Mouse (Mus musculus) intestine, postnatal 0 days (tissue): ENCODE measurements around the gene Btbd3. TPM values are rescaled to one million over a fixed set of nuclear protein-coding genes. Genes with fewer than 3 reads are reported as not detected.

ENCODE experiments used
- ATAC-seq: fragments of 200-750 bp; cut with Nextera tagmentation; 2 replicates; pipeline ENCODE4 v1.8.0; 2017; ENCODE audit warnings: mild to moderate bottlenecking, moderate TSS enrichment, moderate library complexity
- H3K27ac ChIP-seq: fragments of 300-500 bp; sonication (generic); 2 replicates; pipeline ENCODE4 v1.5.1; 2014; ENCODE audit warnings: mild to moderate bottlenecking, low read depth, low read length, moderate library complexity
- H3K27me3 ChIP-seq: fragments of 300-500 bp; sonication (generic); replicated peaks from 2 replicates; pipeline ENCODE4 v1.6.1; 2014; ENCODE audit warnings: low read length, mixed read lengths; ENCODE audit not compliant: control insufficient read depth, insufficient read depth
- H3K36me3 ChIP-seq: fragments of 300-500 bp; sonication (generic); 2 replicates; pipeline ENCODE4 v1.6.1; 2014; ENCODE audit warnings: mild to moderate bottlenecking, moderate library complexity; ENCODE audit not compliant: control insufficient read depth, insufficient read depth
- H3K4me1 ChIP-seq: fragments of 300-500 bp; sonication (generic); replicated peaks from 2 replicates; pipeline ENCODE4 v1.6.1; 2014; ENCODE audit warnings: antibody characterized with exemption, low read length, mixed read lengths; ENCODE audit not compliant: control insufficient read depth, insufficient read depth
- H3K4me2 ChIP-seq: fragments of 300-500 bp; sonication (generic); replicated peaks from 2 replicates; pipeline ENCODE4 v1.6.1; 2014; ENCODE audit warnings: low read depth, mild to moderate bottlenecking, moderate library complexity
- H3K4me3 ChIP-seq: fragments of 300-500 bp; sonication (generic); 2 replicates; pipeline ENCODE4 v1.5.1; 2014; ENCODE audit warnings: low read depth, low read length
- H3K9ac ChIP-seq: fragments of 300-500 bp; sonication (generic); 2 replicates; pipeline ENCODE4 v1.6.1; 2014; ENCODE audit warnings: mild to moderate bottlenecking, low read depth, low read length
- H3K9me3 ChIP-seq: fragments of 300-500 bp; sonication (generic); 2 replicates; pipeline ENCODE4 v1.6.1; 2016; ENCODE audit warnings: mixed run types; ENCODE audit not compliant: control insufficient read depth
- CTCF ChIP-seq: sonication (generic); IDR thresholded peaks from 2 replicates; pipeline ENCODE4 v1.5.1; 2016; ENCODE audit warnings: low read depth, mild to moderate bottlenecking, control low read depth, antibody characterized with exemption, moderate library complexity
- WGBS: fragments of 180-500 bp; shearing (Covaris S2); extraction: QIAGEN DNeasy Blood & Tissue Kit; methylation state at CpG from one replicate; pipeline ENCODE4 v1.1.7; 2014; 5-methylcytosine and 5-hydroxymethylcytosine counted together
- polyA plus RNA-seq: library from polyadenylated mRNA; unstranded; fragments of >200 nt; fragmentation: Nextera tagmentation; extraction: Ambion mirVana; gene quantifications from 2 replicates; pipeline ENCODE4 v1.2.1, GENCODE M21; 2015

The Btbd3 gene
- polyA plus RNA-seq, 1 experiment from 2014 or later, result 10.6 TPM

DNA sequence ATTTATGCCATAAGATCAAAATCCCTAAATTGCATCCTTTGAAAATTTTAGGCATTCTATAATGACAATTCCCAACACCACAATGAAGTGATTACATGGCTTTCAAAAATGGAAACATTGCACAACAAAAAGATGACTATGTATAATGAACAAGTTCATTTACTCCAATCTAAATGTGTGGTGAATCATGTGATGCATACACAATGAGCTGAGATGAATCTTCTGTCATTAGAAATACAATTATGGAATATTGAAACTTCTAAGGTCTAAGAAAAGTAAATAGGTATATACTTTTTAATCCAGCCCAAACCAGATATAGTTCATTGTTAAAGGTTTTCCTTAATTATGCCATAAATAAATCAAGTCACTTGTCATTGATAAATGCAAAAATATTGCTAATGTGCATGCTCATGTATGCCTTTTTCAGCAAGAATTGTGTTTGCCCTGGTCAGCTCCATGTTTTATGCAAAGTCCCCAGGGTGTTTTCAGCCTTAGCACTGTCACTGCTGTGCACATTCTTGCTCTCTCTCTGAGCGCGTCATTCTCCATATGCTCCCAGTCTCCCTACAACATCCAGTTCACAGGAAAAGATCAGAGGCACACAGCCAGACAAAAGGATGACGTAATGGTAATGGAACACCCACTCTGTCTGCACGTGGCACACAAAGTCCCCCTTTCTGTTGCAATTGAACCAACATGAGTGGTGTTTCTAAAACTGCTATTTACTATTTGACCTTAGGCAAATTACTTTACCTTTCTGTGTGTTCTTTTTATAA is 149.6 kb downstream of the Btbd3 start:
- TF ChIP-seq CTCF, result no peak
- no peak overlapping the region for H3K9ac ChIP-seq
- H3K4me3 ChIP-seq, result no peak overlapping the region
- ATAC-seq, result no peak
- 44% methylated on average over 4 of the region's 4 CpGs for WGBS
- H3K36me3 ChIP-seq, result no peaks in the 10 kb centered on the region
- H3K9me3 ChIP-seq, result no peaks in the 10 kb centered on the region
- no peaks in the 10 kb centered on the region for H3K27me3 ChIP-seq
- no peaks in the 10 kb centered on the region for H3K4me1 ChIP-seq
- H3K27ac ChIP-seq, result no peak overlapping the region
- no peak overlapping the region for H3K4me2 ChIP-seq

DNA sequence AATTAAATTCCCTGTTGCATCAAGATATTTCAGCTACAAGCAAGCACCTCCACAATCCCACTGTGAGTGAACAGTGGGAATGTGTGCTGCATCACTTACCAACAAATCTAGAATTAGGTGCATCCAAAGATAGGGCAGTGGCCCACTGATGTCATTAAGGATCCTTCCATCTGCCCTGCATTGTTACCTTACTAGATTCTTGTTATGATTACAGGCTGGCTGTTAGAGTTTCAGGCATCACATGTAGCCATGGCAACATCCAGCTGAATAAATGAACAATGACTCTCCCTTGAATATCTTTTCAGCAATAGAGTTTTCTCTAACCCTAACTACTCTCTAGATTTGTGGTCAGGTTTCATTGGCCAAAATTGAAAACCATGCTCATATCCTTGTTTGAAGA is 150.3 kb downstream of the Btbd3 start:
- ATAC-seq, result no peak
- Histone ChIP-seq H3K9me3 (no peaks in the 10 kb centered on the region), H3K27ac (no peak overlapping the region), H3K4me3 (no peak overlapping the region), H3K4me2 (no peak overlapping the region), H3K4me1 (no peaks in the 10 kb centered on the region), H3K9ac (no peak overlapping the region), H3K27me3 (no peaks in the 10 kb centered on the region), H3K36me3 (no peaks in the 10 kb centered on the region)
- TF ChIP-seq CTCF, result no peak

DNA sequence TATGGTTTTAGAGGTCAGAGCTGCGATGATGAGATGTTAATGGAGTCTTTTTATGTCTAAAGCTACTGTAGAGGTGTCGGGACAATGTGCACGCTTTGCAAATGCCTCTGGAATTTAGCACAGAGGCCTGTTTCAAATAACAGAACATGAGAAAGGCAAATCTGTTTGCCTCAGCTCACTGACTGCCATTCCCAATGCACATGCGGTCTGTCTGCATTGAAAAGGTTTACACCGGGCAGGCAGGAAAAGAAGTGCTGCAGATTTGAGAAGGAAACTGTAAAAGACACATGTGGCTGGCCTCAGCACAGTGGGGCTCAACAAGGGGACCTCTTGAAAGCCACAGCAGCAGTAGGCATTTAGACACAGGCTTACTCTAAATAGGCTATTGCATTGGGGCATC is 156.2 kb downstream of the Btbd3 start:
- ATAC-seq, result no peak
- WGBS, result 50% methylated on average over 5 of the region's 5 CpGs
- no peaks in the 10 kb centered on the region for H3K9me3 ChIP-seq
- H3K4me1 ChIP-seq, result no peaks in the 10 kb centered on the region
- no peaks in the 10 kb centered on the region for H3K36me3 ChIP-seq
- H3K4me3 ChIP-seq, result no peak overlapping the region
- H3K27ac ChIP-seq, result no peak overlapping the region
- TF ChIP-seq CTCF, result no peak
- H3K27me3 ChIP-seq, result no peaks in the 10 kb centered on the region
- H3K4me2 ChIP-seq, result no peak overlapping the region
- no peak overlapping the region for H3K9ac ChIP-seq

DNA sequence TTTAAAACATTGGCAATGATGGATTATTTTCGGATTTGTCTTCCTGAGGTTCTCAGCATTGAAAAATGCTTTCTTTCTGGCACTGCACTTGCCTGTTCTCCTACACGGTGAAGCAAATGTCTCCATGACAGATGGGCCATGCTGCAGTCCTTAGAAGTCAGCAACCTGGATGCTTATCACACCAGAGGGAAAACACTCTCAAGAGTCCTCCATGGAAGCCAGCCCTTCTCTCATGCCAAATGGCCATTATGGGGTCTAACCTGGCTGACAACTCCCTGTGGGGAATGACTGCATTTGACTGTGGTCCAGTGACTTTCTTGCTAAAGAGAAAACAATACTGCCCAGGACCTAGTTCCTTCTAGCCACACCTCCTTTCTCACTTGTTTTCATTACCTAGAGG is 166.0 kb downstream of the Btbd3 start:
- H3K36me3 ChIP-seq, result no peaks in the 10 kb centered on the region
- H3K4me1 ChIP-seq, result no peaks in the 10 kb centered on the region
- H3K27me3 ChIP-seq, result no peaks in the 10 kb centered on the region
- H3K4me2 ChIP-seq, result no peak overlapping the region
- no peak overlapping the region for H3K9ac ChIP-seq
- no peaks in the 10 kb centered on the region for H3K9me3 ChIP-seq
- H3K27ac ChIP-seq, result no peak overlapping the region
- no peak for TF ChIP-seq CTCF
- WGBS, result 76% methylated on average over 2 of the region's 2 CpGs
- ATAC-seq, result no peak
- no peak overlapping the region for H3K4me3 ChIP-seq

DNA sequence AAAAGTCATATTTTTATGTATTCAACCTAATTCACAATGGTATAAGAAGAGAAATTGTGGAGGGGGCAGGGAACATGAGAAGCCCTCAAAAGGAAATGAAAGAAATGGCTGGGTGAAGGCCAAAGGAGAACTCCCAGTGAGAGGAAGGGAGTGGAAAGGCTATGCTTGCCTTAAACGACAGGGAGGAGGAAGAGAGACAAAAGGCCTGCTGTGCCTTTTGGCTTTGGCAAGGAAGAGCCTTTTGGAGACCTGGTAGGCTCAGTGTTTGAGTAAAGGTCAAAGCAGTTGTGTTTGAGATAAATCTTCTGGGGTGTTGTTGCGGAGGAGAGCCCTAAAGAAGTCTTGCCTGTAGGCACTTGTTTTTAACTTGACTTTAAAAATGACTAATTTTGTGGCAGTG is 175.6 kb downstream of the Btbd3 start:
- no peak overlapping the region for H3K4me2 ChIP-seq
- no peaks in the 10 kb centered on the region for H3K36me3 ChIP-seq
- H3K27me3 ChIP-seq, result no peaks in the 10 kb centered on the region
- no peaks in the 10 kb centered on the region for H3K9me3 ChIP-seq
- H3K4me1 ChIP-seq, result no peaks in the 10 kb centered on the region
- no peak for ATAC-seq
- no peak for TF ChIP-seq CTCF
- H3K9ac ChIP-seq, result no peak overlapping the region
- H3K4me3 ChIP-seq, result no peak overlapping the region
- no peak overlapping the region for H3K27ac ChIP-seq
- WGBS, result 55% methylated on average over 2 of the region's 2 CpGs

DNA sequence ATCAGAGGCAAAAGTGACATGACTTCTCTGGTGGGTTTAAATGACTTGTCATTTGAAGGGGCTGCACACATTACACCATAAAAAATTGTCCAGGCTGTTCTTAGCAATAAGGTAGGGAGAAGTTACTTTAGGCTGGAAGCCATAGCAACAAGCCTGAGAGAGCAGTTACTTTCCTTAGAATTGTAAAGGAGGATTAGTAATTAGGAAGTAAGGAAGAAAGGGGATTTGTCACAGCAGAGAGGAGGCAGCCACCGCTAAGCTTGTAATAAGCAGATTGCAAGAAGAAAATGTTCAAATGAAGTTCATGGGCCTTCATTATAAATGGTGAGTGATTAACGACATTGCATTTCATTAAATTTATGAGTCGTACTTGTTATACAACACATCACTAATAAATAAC is 190.1 kb downstream of the Btbd3 start:
- no peak for ATAC-seq
- 58% methylated on average over 3 of the region's 3 CpGs for whole genome bisulfite sequencing
- Histone ChIP-seq H3K4me3 (no peak overlapping the region), H3K4me2 (no peak overlapping the region), H3K9ac (no peak overlapping the region), H3K9me3 (no peaks in the 10 kb centered on the region), H3K36me3 (no peaks in the 10 kb centered on the region), H3K4me1 (no peaks in the 10 kb centered on the region), H3K27me3 (no peaks in the 10 kb centered on the region), H3K27ac (no peak overlapping the region)
- TF ChIP-seq CTCF, result no peak
